Mouse (Mus musculus) hindbrain, embryonic 11.5 days (tissue): ENCODE data around the gene Acaca. TPM values are rescaled to one million over a fixed set of nuclear protein-coding genes. Genes with fewer than 3 reads are reported as not detected.

Experiments
- ATAC-seq: fragments of 200-750 bp; cut with Nextera tagmentation; 2 replicates; pipeline ENCODE4 v1.8.0; 2017; ENCODE audit warnings: mild to moderate bottlenecking, moderate TSS enrichment, moderate library complexity; ENCODE audit not compliant: low FRiP score
- DNase-seq: peaks from one replicate; pipeline ENCODE4 v3.0.0-alpha.2; 2015; ENCODE audit warnings: low spot score
- H3K27ac ChIP-seq: fragments of 300-500 bp; sonication (generic); 2 replicates; pipeline ENCODE4 v1.5.1; 2014; ENCODE audit warnings: mild to moderate bottlenecking, low read depth, low read length
- H3K27me3 ChIP-seq: fragments of 300-500 bp; sonication (generic); 2 replicates; pipeline ENCODE4 v1.6.1; 2014; ENCODE audit warnings: mild to moderate bottlenecking, low read length, moderate library complexity, mixed read lengths; ENCODE audit not compliant: control insufficient read depth, insufficient read depth
- H3K36me3 ChIP-seq: fragments of 300-500 bp; sonication (generic); 2 replicates; pipeline ENCODE4 v1.6.1; 2014; ENCODE audit warnings: mild to moderate bottlenecking, low read length, moderate library complexity, mixed read lengths; ENCODE audit not compliant: control insufficient read depth, insufficient read depth
- H3K4me1 ChIP-seq: fragments of 300-500 bp; sonication (generic); replicated peaks from 2 replicates; pipeline ENCODE4 v1.6.1; 2014; ENCODE audit warnings: low read length, mixed read lengths; ENCODE audit not compliant: control insufficient read depth, insufficient read depth
- H3K4me2 ChIP-seq: fragments of 300-500 bp; sonication (generic); replicated peaks from 2 replicates; pipeline ENCODE4 v1.6.1; 2014; ENCODE audit warnings: mild to moderate bottlenecking, low read depth, low read length
- H3K4me3 ChIP-seq: fragments of 300-500 bp; sonication (generic); 2 replicates; pipeline ENCODE4 v1.5.1; 2014; ENCODE audit warnings: low read depth, low read length
- H3K9ac ChIP-seq: fragments of 300-500 bp; sonication (generic); 2 replicates; pipeline ENCODE4 v1.6.1; 2014; ENCODE audit warnings: low read depth, low read length
- H3K9me3 ChIP-seq: fragments of 300-500 bp; sonication (generic); 2 replicates; pipeline ENCODE4 v1.6.1; 2016; ENCODE audit warnings: low read length; ENCODE audit not compliant: control insufficient read depth
- WGBS: fragments of 180-500 bp; shearing (Covaris S2); extraction: QIAGEN DNeasy Blood & Tissue Kit; methylation state at CpG from one replicate; pipeline ENCODE4 v1.1.7; 2014; 5-methylcytosine and 5-hydroxymethylcytosine counted together
- polyA plus RNA-seq: library from polyadenylated mRNA; unstranded; fragments of >200 nt; fragmentation: Nextera tagmentation; extraction: Ambion mirVana; gene quantifications from 2 replicates; pipeline ENCODE4 v1.2.1, GENCODE M21; 2014

Acaca gene
- polyA plus RNA-seq, 1 experiment from 2014 or later: 35.3 TPM

DNA sequence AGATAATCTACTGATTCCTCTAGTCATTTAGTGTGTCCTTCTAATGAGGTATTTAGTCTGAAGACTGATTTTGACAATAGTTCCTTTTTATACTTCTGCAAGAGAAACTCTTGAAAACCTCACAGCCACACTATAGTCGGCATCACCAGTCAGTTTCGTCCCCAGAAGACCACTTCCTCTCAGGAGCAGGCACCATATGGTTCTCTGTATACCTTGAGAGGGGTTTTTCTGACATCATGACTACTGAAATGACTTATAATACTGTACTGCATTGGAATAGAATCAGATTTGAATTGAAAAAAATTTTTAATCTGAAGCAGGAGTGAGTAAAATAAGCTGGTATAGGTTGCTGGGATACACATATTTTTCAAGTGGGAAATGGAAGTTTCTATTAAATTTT, 239.4 kb downstream of the Acaca start:
- Histone ChIP-seq H3K4me2 (no peak overlapping the region), H3K4me1 (no peaks in the 10 kb centered on the region), H3K9me3 (no peaks in the 10 kb centered on the region), H3K27me3 (no peaks in the 10 kb centered on the region), H3K36me3 (no peaks in the 10 kb centered on the region), H3K27ac (no peak overlapping the region), H3K9ac (no peak overlapping the region), H3K4me3 (no peak overlapping the region)
- DNase-seq: no peak
- 85% methylated on average over 2 of the region's 2 CpGs for WGBS
- ATAC-seq: no peak

GRCm38 (mm10) chr11:84373122-84373521, 243.7 kb downstream of the Acaca start:
- H3K4me3 ChIP-seq: no peak overlapping the region
- H3K4me2 ChIP-seq: no peak overlapping the region
- no peak overlapping the region for H3K27ac ChIP-seq
- H3K36me3 ChIP-seq: no peaks in the 10 kb centered on the region
- DNase-seq (no peak), ATAC-seq (no peak)
- H3K9ac ChIP-seq: no peak overlapping the region
- H3K27me3 ChIP-seq: no peaks in the 10 kb centered on the region
- no peaks in the 10 kb centered on the region for H3K9me3 ChIP-seq
- H3K4me1 ChIP-seq: peaks cover 2% of the 10 kb centered on the region; the same call in 1 of the 2 replicates
- WGBS: 84% methylated on average over 4 of the region's 4 CpGs

GRCm38 (mm10) chr11:84375951-84376496, 246.6 kb downstream of the Acaca start:
- H3K4me2 ChIP-seq: no peak overlapping the region
- H3K27me3 ChIP-seq: no peaks in the 10 kb centered on the region
- DNase-seq (peak; percentile 14), ATAC-seq (no peak)
- H3K4me3 ChIP-seq: no peak overlapping the region
- 0 out of 2 replicates have a peak overlapping the region, but pooled peaks have one; percentile 34 for H3K27ac ChIP-seq
- WGBS: 48% methylated on average over 3 of the region's 3 CpGs
- H3K9me3 ChIP-seq: no peaks in the 10 kb centered on the region
- H3K9ac ChIP-seq: no peak overlapping the region
- H3K4me1 ChIP-seq: peaks cover 2% of the 10 kb centered on the region; the same call in 1 of the 2 replicates
- no peaks in the 10 kb centered on the region for H3K36me3 ChIP-seq

GRCm38 (mm10) chr11:84376510-84377365, 247.3 kb downstream of the Acaca start:
- no peaks in the 10 kb centered on the region for H3K9me3 ChIP-seq
- ATAC-seq: no peak
- no peak overlapping the region for H3K4me2 ChIP-seq
- H3K9ac ChIP-seq: no peak overlapping the region
- peaks cover 2% of the 10 kb centered on the region; the same call in 1 of the 2 replicates for H3K4me1 ChIP-seq
- no peak overlapping the region for H3K4me3 ChIP-seq
- DNase-seq: peak; percentile 33
- H3K27ac ChIP-seq: peak overlapping the region; percentile 34; the same call in 1 of the 2 replicates
- no peaks in the 10 kb centered on the region for H3K27me3 ChIP-seq
- H3K36me3 ChIP-seq: no peaks in the 10 kb centered on the region
- 68% methylated on average over 13 of the region's 13 CpGs for WGBS

GRCm38 (mm10) chr11:84382450-84382849, 253.0 kb downstream of the Acaca start:
- peaks cover 2% of the 10 kb centered on the region; the same call in 1 of the 2 replicates for H3K4me1 ChIP-seq
- no peak overlapping the region for H3K9ac ChIP-seq
- H3K4me2 ChIP-seq: no peak overlapping the region
- ATAC-seq (peak; percentile 60; the same call in 1 of the 2 replicates), DNase-seq (peak; percentile 46)
- no peaks in the 10 kb centered on the region for H3K36me3 ChIP-seq
- no peak overlapping the region for H3K4me3 ChIP-seq
- no peaks in the 10 kb centered on the region for H3K27me3 ChIP-seq
- no peaks in the 10 kb centered on the region for H3K9me3 ChIP-seq
- WGBS: 49% methylated on average over 13 of the region's 13 CpGs
- H3K27ac ChIP-seq: peak overlapping the region; percentile 61

- ATAC-seq (no peak), DNase-seq (no peak)
- Histone ChIP-seq H3K4me1 (peaks cover 2% of the 10 kb centered on the region; the same call in 1 of the 2 replicates), H3K4me3 (no peak overlapping the region), H3K36me3 (no peaks in the 10 kb centered on the region), H3K27ac (0 out of 2 replicates have a peak overlapping the region, but pooled peaks have one; percentile 61), H3K4me2 (no peak overlapping the region), H3K27me3 (no peaks in the 10 kb centered on the region), H3K9me3 (no peaks in the 10 kb centered on the region), H3K9ac (no peak overlapping the region)
- 45% methylated on average over 6 of the region's 6 CpGs for WGBS
These were observed 254.4 kb downstream of the Acaca start for GRCm38 (mm10) chr11:84383891-84384290.

- ATAC-seq: no peak
- H3K4me3 ChIP-seq: no peak overlapping the region
- H3K27ac ChIP-seq: no peak overlapping the region
- H3K4me2 ChIP-seq: no peak overlapping the region
- WGBS: 87% methylated on average over 6 of the region's 6 CpGs
- H3K36me3 ChIP-seq: 0 out of 2 replicates have a peak, but pooled peaks cover 2% of the 10 kb centered on the region
- H3K4me1 ChIP-seq: no peaks in the 10 kb centered on the region
- H3K9me3 ChIP-seq: no peaks in the 10 kb centered on the region
- no peaks in the 10 kb centered on the region for H3K27me3 ChIP-seq
- H3K9ac ChIP-seq: no peak overlapping the region
- DNase-seq: no peak
These were observed 259.9 kb downstream of the Acaca start for GRCm38 (mm10) chr11:84389332-84389731.

DNA sequence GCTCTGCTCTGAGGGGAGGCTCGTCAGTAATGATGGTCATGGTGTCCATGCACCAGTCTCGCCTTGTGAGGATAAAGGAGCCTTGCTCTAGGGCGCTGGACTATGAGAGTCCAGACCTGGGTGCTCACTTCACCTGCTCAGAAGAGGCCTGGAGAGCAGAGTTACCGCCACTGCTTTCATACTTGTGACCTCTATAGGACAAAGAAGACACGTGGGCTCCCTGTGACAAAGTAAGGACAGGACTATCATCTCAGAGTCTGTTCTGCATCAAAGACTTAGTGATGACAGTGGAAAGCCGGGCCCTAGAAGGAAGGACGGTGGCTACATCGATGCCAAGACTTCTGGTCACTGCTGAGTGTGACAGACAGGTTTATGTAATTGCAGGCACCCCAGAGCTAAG, 261.7 kb downstream of the Acaca start:
- Histone ChIP-seq H3K4me2 (no peak overlapping the region), H3K27me3 (no peaks in the 10 kb centered on the region), H3K4me3 (no peak overlapping the region), H3K36me3 (0 out of 2 replicates have a peak, but pooled peaks cover 2% of the 10 kb centered on the region), H3K9ac (no peak overlapping the region), H3K9me3 (no peaks in the 10 kb centered on the region), H3K27ac (no peak overlapping the region), H3K4me1 (no peaks in the 10 kb centered on the region)
- DNase-seq: no peak
- ATAC-seq: no peak
- WGBS: 86% methylated on average over 8 of the region's 8 CpGs
